Mouse (Mus musculus): ENCODE data around the gene Ube2dnl2.

Ube2dnl2 gene

DNA sequence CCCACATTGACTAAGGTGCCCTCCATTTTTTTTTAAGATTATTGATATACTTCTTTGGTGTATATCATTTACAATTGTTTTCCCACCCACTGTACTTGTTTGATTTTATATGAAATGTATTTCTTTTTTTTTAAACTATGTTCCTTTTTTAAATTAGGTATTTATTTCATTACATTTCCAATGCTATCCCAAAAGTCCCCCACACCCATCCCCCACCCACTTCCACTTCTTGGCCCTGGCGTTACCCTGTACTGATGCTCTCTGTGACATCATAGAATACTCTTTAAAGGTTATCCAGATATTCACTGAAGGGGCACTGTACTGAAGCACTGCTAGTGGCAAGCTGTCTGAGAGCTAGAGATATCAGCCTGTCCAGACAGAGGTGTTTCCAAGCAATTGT is at the start of gene Ube2dnl2:
Gene Ube2dnl2 (plus strand): TSS at position 301 of the 400 bp plus-strand sequence.
- no peak for DNase-seq

DNA sequence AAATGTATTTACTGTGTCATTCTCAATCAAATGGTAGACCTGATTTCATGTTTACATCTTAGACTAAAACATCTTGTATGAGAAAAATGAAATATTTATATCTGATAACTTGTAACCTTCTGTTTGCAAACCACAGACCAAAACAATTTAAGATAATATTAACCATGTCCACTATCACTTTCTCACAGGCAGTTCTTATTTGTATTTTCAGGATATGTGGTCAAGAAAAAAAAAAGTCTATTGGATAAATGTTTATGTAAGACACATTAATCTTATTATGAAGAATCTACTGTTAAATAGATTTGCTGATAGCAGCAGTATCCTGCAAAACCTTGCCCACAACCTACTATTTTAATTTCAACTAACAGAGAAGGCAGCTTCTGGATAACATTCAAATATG is 11.9 kb upstream of the Ube2dnl2 start:
- no peak for DNase-seq

DNA sequence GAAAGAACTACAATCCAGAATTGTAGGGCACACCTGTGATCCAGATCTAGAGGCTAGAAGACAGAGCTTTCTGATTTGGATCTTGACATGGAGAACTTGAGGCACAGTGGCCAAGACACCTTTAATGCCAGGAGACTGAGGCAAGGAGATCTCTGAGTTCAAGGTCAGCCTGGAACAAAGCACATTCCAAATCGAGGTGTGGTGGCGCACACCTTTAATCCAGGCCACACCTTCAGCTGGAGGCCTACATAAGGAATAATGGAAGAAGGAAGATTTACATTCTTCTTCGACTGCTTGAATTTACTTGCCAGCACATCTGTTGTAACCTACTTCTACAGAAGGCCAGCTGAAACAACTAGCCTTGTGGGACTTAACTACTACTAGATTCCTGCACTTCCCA is 9.9 kb upstream of the Ube2dnl2 start:
- no peak for DNase-seq

DNA sequence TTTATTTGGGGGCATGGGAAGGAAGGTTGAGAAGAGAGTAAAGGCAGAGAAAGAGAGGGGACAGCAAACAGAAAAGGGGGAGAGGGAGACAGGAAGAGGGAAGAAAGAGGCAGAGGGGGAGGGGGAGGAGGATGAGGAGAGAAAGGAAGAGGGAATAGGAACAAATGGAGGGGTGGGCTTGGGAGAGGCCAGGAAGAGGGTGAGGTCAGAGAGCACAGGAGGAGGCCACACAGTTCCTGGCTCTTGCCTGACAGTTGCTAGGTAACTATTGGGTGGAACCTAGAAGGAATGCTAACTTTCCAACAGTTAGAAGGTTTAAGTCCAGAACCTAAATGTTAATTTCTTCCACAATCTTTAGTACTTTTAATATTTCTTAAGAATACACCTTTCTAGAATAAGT is 4.0 kb upstream of the Ube2dnl2 start:
- DNase-seq: no peak

- DNase-seq: no peak
These were observed 2.7 kb upstream of the Ube2dnl2 start, which contains the start of gene Ube2dnl1 for GRCm38 (mm10) chrX:114904712-114905111. Gene Ube2dnl1 (plus strand): TSS chrX:114905012.

DNA sequence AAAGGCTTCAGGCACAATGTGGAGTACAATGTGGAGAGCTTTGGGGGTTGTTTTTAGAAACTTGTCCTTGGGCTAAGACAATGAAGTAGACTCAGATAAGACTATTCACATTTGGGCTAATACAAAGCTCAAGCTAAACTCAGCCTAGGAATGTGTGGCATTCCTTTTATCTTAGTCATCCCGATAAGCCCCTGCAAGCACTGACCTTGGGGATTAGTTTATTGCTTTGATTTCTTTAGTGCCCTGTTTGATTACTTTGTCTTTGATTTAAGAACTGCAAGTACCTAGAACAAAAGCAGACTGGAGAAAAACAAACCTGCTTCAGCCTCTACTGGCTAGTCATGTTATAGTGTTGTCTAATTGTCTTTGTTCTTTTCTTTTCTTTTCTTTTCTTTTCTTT is 47.7 kb downstream of the Ube2dnl2 start:
- no peak for DNase-seq
